Comparison of ENCODE assay signal across 8 mouse cellular contexts in genomic region chr12:3560596-3560995, GRCm38 (mm10). TPM values are rescaled to one million over a fixed set of nuclear protein-coding genes. Genes with fewer than 3 reads are reported as not detected.
A peak's percentile ranks its signal among the peaks of the same experiment; 100 is the strongest.
DNase-seq lines count a peak whose midpoint lies in the region; ATAC-seq lines count a peak whose summit lies in the region.
"Had no signal": no experiment of that assay in that cellular context is flagged by ENCODE, and none has a peak within 500 bp of the region (broad histone marks: within the 10 kb centered on the region; RNA-seq: fewer than 3 reads in every experiment).

No protein-coding gene starts in this region.

- 35% methylated on average over 1 of the region's 1 CpGs for WGBS in hindbrain, embryonic 15.5 days

- H3K36me3 ChIP-seq in hindbrain, embryonic 15.5 days = no peaks in the 10 kb centered on the region
- H3K36me3 ChIP-seq: heart, embryonic 13.5 days had no signal

- H3K27me3 ChIP-seq in hindbrain, embryonic 15.5 days = no peaks in the 10 kb centered on the region
- H3K27me3 ChIP-seq: heart, embryonic 13.5 days had no signal

- H3K4me3 ChIP-seq in hindbrain, embryonic 15.5 days = no peak overlapping the region
- H3K4me3 ChIP-seq: heart, embryonic 13.5 days had no signal

- H3K9ac ChIP-seq in hindbrain, embryonic 15.5 days = no peak overlapping the region
- H3K9ac ChIP-seq: heart, embryonic 13.5 days had no signal

- H3K27ac ChIP-seq in hindbrain, embryonic 15.5 days (replicated peaks) = no peak overlapping the region
- H3K27ac ChIP-seq: heart, embryonic 13.5 days had no signal

- DNase-seq in 3T3-L1 (ENCODE audit: low read depth, low spot score) (peak; percentile 87), A20 (ENCODE audit: low read depth, low spot score) (peak; percentile 82)
- DNase-seq in adrenal gland, postnatal 25 days = peak; percentile 30
- peak; percentile 68 for DNase-seq in left cerebral cortex, adult 11 months (ENCODE audit: low spot score)
- DNase-seq in telencephalon, adult 2 months (ENCODE audit: low read depth, low spot score) = peak; percentile 74

- no peaks in the 10 kb centered on the region for H3K9me3 ChIP-seq in hindbrain, embryonic 15.5 days
- H3K9me3 ChIP-seq: heart, embryonic 13.5 days had no signal

- no peaks in the 10 kb centered on the region for H3K4me1 ChIP-seq in hindbrain, embryonic 15.5 days (replicated peaks)
- H3K4me1 ChIP-seq: heart, embryonic 13.5 days had no signal

- peak; percentile 81 for ATAC-seq in hindbrain, embryonic 15.5 days (ENCODE audit: low FRiP score, low read depth)
- ATAC-seq in megakaryocyte-erythroid progenitor cell, adult 5-6 weeks (replicated peaks; ENCODE audit: low FRiP score, low TSS enrichment, poor library complexity, severe bottlenecking) = peak; percentile 99

- no peak overlapping the region for H3K4me2 ChIP-seq in hindbrain, embryonic 15.5 days
- H3K4me2 ChIP-seq: heart, embryonic 13.5 days had no signal

RNA-seq across cellular contexts. Expression of gene Dtnb, which starts 11.6 kb away (rescaled TPM):
- total RNA-seq in adrenal gland, postnatal 25 days (2021) = 41.0 and 44.0 TPM in 2 replicates
- polyA plus RNA-seq in hindbrain, embryonic 15.5 days (2015; fragmentation: Nextera tagmentation; extraction: Ambion mirVana) = 48.7 and 58.5 TPM in 2 replicates
- total RNA-seq in megakaryocyte-erythroid progenitor cell, adult 5-6 weeks (2014; fragmentation: Nextera tagmentation) = 43.8 and 49.1 TPM in 2 replicates
- total RNA-seq in megakaryocyte-erythroid progenitor cell, adult 5-6 weeks (2017) = 16.8 and 22.9 TPM in 2 replicates

Comparison
In these comparisons a context has a peak if more than half of its experiments do, and no peak if none do; other contexts are left out.
1. DNase-seq: peak in every context shown above with its lines; median percentile 87 in 3T3-L1; 82 in A20; 74 in telencephalon, adult 2 months; 68 in left cerebral cortex, adult 11 months; 30 in adrenal gland, postnatal 25 days.